Mouse (Mus musculus): ENCODE results near the gene Thbs4. TPM values are rescaled to one million over a fixed set of nuclear protein-coding genes. Genes with fewer than 3 reads are reported as not detected.

Thbs4 gene
- polyA plus RNA-seq, 1 experiment from 2014 or later = 4.8 TPM

GRCm38 (mm10) chr13:92799306-92799925 is 4.8 kb upstream of the Thbs4 start:
- Histone ChIP-seq H3K4me2 (replicated peaks; ENCODE audit: low read depth, low read length) (no peak overlapping the region), H3K27me3 (ENCODE audit: control insufficient read depth, insufficient read depth, low read length) (peaks cover 2% of the 10 kb centered on the region; the same call in 1 of the 2 replicates), H3K9me3 (ENCODE audit: control insufficient read depth, low read depth, low read length) (no peaks in the 10 kb centered on the region), H3K9ac (replicated peaks; ENCODE audit: low read depth, low read length) (no peak overlapping the region), H3K4me3 (ENCODE audit: low read depth, low read length) (no peak overlapping the region), H3K27ac (ENCODE audit: low read length) (no peak overlapping the region), H3K4me1 (ENCODE audit: control insufficient read depth, insufficient read depth, low read length) (peaks cover 3% of the 10 kb centered on the region; the same call in 1 of the 2 replicates), H3K36me3 (ENCODE audit: control insufficient read depth, insufficient read depth, low read length) (no peaks in the 10 kb centered on the region)
- WGBS = 54% methylated on average over 7 of the region's 7 CpGs
- no peak for ATAC-seq (ENCODE audit: insufficient number of reproducible peaks, insufficient read depth, low FRiP score, low read depth)

- 69% methylated on average over 2 of the region's 2 CpGs for whole genome bisulfite sequencing
- H3K9me3 ChIP-seq (ENCODE audit: control insufficient read depth, low read depth, low read length) = no peaks in the 10 kb centered on the region
- H3K4me1 ChIP-seq (ENCODE audit: control insufficient read depth, insufficient read depth, low read length) = peaks cover 5% of the 10 kb centered on the region; the same call in 1 of the 2 replicates
- H3K27me3 ChIP-seq (ENCODE audit: control insufficient read depth, insufficient read depth, low read length) = peaks cover 8% of the 10 kb centered on the region; the same call in 1 of the 2 replicates
- H3K36me3 ChIP-seq (ENCODE audit: control insufficient read depth, insufficient read depth, low read length) = no peaks in the 10 kb centered on the region
- no peak for ATAC-seq (ENCODE audit: insufficient number of reproducible peaks, insufficient read depth, low FRiP score, low read depth)
- no peak overlapping the region for H3K27ac ChIP-seq (ENCODE audit: low read length)
- no peak overlapping the region for H3K4me3 ChIP-seq (ENCODE audit: low read depth, low read length)
- no peak overlapping the region for H3K9ac ChIP-seq (replicated peaks; ENCODE audit: low read depth, low read length)
- no peak overlapping the region for H3K4me2 ChIP-seq (replicated peaks; ENCODE audit: low read depth, low read length)
Observed at GRCm38 (mm10) chr13:92798830-92799229, 4.2 kb upstream of the Thbs4 start.

- Histone ChIP-seq H3K9ac (replicated peaks; ENCODE audit: low read depth, low read length) (no peak overlapping the region), H3K4me2 (replicated peaks; ENCODE audit: low read depth, low read length) (no peak overlapping the region), H3K4me3 (ENCODE audit: low read depth, low read length) (no peak overlapping the region), H3K9me3 (ENCODE audit: control insufficient read depth, low read depth, low read length) (no peaks in the 10 kb centered on the region), H3K27me3 (ENCODE audit: control insufficient read depth, insufficient read depth, low read length) (peaks cover 10% of the 10 kb centered on the region; the same call in 1 of the 2 replicates), H3K27ac (ENCODE audit: low read length) (no peak overlapping the region), H3K36me3 (ENCODE audit: control insufficient read depth, insufficient read depth, low read length) (no peaks in the 10 kb centered on the region), H3K4me1 (ENCODE audit: control insufficient read depth, insufficient read depth, low read length) (peaks cover 5% of the 10 kb centered on the region; the same call in 1 of the 2 replicates)
- ATAC-seq (ENCODE audit: insufficient number of reproducible peaks, insufficient read depth, low FRiP score, low read depth) = no peak
- WGBS = 58% methylated on average over 8 of the region's 8 CpGs
Observed at GRCm38 (mm10) chr13:92793636-92794035, 982 bp downstream of the Thbs4 start.

- no peak for ATAC-seq (ENCODE audit: insufficient number of reproducible peaks, insufficient read depth, low FRiP score, low read depth)
- H3K4me3 ChIP-seq (ENCODE audit: low read depth, low read length) = no peak overlapping the region
- H3K27ac ChIP-seq (ENCODE audit: low read length) = no peak overlapping the region
- H3K27me3 ChIP-seq (ENCODE audit: control insufficient read depth, insufficient read depth, low read length) = peaks cover 10% of the 10 kb centered on the region; the same call in 1 of the 2 replicates
- no peak overlapping the region for H3K9ac ChIP-seq (replicated peaks; ENCODE audit: low read depth, low read length)
- H3K4me1 ChIP-seq (ENCODE audit: control insufficient read depth, insufficient read depth, low read length) = peaks cover 5% of the 10 kb centered on the region; the same call in 1 of the 2 replicates
- H3K9me3 ChIP-seq (ENCODE audit: control insufficient read depth, low read depth, low read length) = no peaks in the 10 kb centered on the region
- no peak overlapping the region for H3K4me2 ChIP-seq (replicated peaks; ENCODE audit: low read depth, low read length)
- WGBS = 83% methylated on average over 7 of the region's 7 CpGs
- H3K36me3 ChIP-seq (ENCODE audit: control insufficient read depth, insufficient read depth, low read length) = no peaks in the 10 kb centered on the region
Observed at GRCm38 (mm10) chr13:92791474-92791873, 3.1 kb downstream of the Thbs4 start.

GRCm38 (mm10) chr13:92784311-92784710 is 10.3 kb downstream of the Thbs4 start:
- Histone ChIP-seq H3K9me3 (ENCODE audit: control insufficient read depth, low read depth, low read length) (no peaks in the 10 kb centered on the region), H3K36me3 (ENCODE audit: control insufficient read depth, insufficient read depth, low read length) (no peaks in the 10 kb centered on the region), H3K4me3 (ENCODE audit: low read depth, low read length) (no peak overlapping the region), H3K27me3 (ENCODE audit: control insufficient read depth, insufficient read depth, low read length) (no peaks in the 10 kb centered on the region), H3K27ac (ENCODE audit: low read length) (no peak overlapping the region), H3K9ac (replicated peaks; ENCODE audit: low read depth, low read length) (no peak overlapping the region), H3K4me1 (ENCODE audit: control insufficient read depth, insufficient read depth, low read length) (no peaks in the 10 kb centered on the region), H3K4me2 (replicated peaks; ENCODE audit: low read depth, low read length) (no peak overlapping the region)
- 90% methylated on average over 3 of the region's 3 CpGs for WGBS
- ATAC-seq (ENCODE audit: insufficient number of reproducible peaks, insufficient read depth, low FRiP score, low read depth) = no peak

- H3K4me1 ChIP-seq (ENCODE audit: control insufficient read depth, insufficient read depth, low read length) = no peaks in the 10 kb centered on the region
- 91% methylated on average over 4 of the region's 4 CpGs for WGBS
- no peak overlapping the region for H3K9ac ChIP-seq (replicated peaks; ENCODE audit: low read depth, low read length)
- no peaks in the 10 kb centered on the region for H3K36me3 ChIP-seq (ENCODE audit: control insufficient read depth, insufficient read depth, low read length)
- no peaks in the 10 kb centered on the region for H3K27me3 ChIP-seq (ENCODE audit: control insufficient read depth, insufficient read depth, low read length)
- no peaks in the 10 kb centered on the region for H3K9me3 ChIP-seq (ENCODE audit: control insufficient read depth, low read depth, low read length)
- no peak overlapping the region for H3K4me2 ChIP-seq (replicated peaks; ENCODE audit: low read depth, low read length)
- no peak overlapping the region for H3K4me3 ChIP-seq (ENCODE audit: low read depth, low read length)
- no peak overlapping the region for H3K27ac ChIP-seq (ENCODE audit: low read length)
- ATAC-seq (ENCODE audit: insufficient number of reproducible peaks, insufficient read depth, low FRiP score, low read depth) = no peak
Observed at GRCm38 (mm10) chr13:92783551-92783950, 11.1 kb downstream of the Thbs4 start.

- 48% methylated on average over 8 of the region's 8 CpGs for WGBS
- Histone ChIP-seq H3K36me3 (ENCODE audit: control insufficient read depth, insufficient read depth, low read length) (no peaks in the 10 kb centered on the region), H3K27ac (ENCODE audit: low read length) (no peak overlapping the region), H3K9ac (replicated peaks; ENCODE audit: low read depth, low read length) (no peak overlapping the region), H3K9me3 (ENCODE audit: control insufficient read depth, low read depth, low read length) (no peaks in the 10 kb centered on the region), H3K4me1 (ENCODE audit: control insufficient read depth, insufficient read depth, low read length) (no peaks in the 10 kb centered on the region), H3K4me3 (ENCODE audit: low read depth, low read length) (no peak overlapping the region), H3K4me2 (replicated peaks; ENCODE audit: low read depth, low read length) (no peak overlapping the region), H3K27me3 (ENCODE audit: control insufficient read depth, insufficient read depth, low read length) (no peaks in the 10 kb centered on the region)
- ATAC-seq (ENCODE audit: insufficient number of reproducible peaks, insufficient read depth, low FRiP score, low read depth) = no peak
Observed at GRCm38 (mm10) chr13:92780927-92781326, 13.7 kb downstream of the Thbs4 start.

GRCm38 (mm10) chr13:92780076-92780475 is 14.5 kb downstream of the Thbs4 start:
- H3K4me2 ChIP-seq (replicated peaks; ENCODE audit: low read depth, low read length) = no peak overlapping the region
- no peak overlapping the region for H3K27ac ChIP-seq (ENCODE audit: low read length)
- WGBS = 64% methylated on average over 4 of the region's 4 CpGs
- no peak for ATAC-seq (ENCODE audit: insufficient number of reproducible peaks, insufficient read depth, low FRiP score, low read depth)
- no peak overlapping the region for H3K4me3 ChIP-seq (ENCODE audit: low read depth, low read length)
- no peaks in the 10 kb centered on the region for H3K27me3 ChIP-seq (ENCODE audit: control insufficient read depth, insufficient read depth, low read length)
- no peaks in the 10 kb centered on the region for H3K36me3 ChIP-seq (ENCODE audit: control insufficient read depth, insufficient read depth, low read length)
- H3K9me3 ChIP-seq (ENCODE audit: control insufficient read depth, low read depth, low read length) = no peaks in the 10 kb centered on the region
- no peak overlapping the region for H3K9ac ChIP-seq (replicated peaks; ENCODE audit: low read depth, low read length)
- H3K4me1 ChIP-seq (ENCODE audit: control insufficient read depth, insufficient read depth, low read length) = no peaks in the 10 kb centered on the region

- no peak overlapping the region for H3K4me2 ChIP-seq (replicated peaks; ENCODE audit: low read depth, low read length)
- H3K4me3 ChIP-seq (ENCODE audit: low read depth, low read length) = no peak overlapping the region
- no peaks in the 10 kb centered on the region for H3K9me3 ChIP-seq (ENCODE audit: control insufficient read depth, low read depth, low read length)
- H3K9ac ChIP-seq (replicated peaks; ENCODE audit: low read depth, low read length) = no peak overlapping the region
- no peak for ATAC-seq (ENCODE audit: insufficient number of reproducible peaks, insufficient read depth, low FRiP score, low read depth)
- no peak overlapping the region for H3K27ac ChIP-seq (ENCODE audit: low read length)
- H3K27me3 ChIP-seq (ENCODE audit: control insufficient read depth, insufficient read depth, low read length) = no peaks in the 10 kb centered on the region
- no peaks in the 10 kb centered on the region for H3K4me1 ChIP-seq (ENCODE audit: control insufficient read depth, insufficient read depth, low read length)
- 65% methylated on average over 7 of the region's 7 CpGs for WGBS
- H3K36me3 ChIP-seq (ENCODE audit: control insufficient read depth, insufficient read depth, low read length) = no peaks in the 10 kb centered on the region
Observed at GRCm38 (mm10) chr13:92778642-92779041, 16.0 kb downstream of the Thbs4 start.
